Mouse (Mus musculus) kidney, adult 2 months (tissue): Measurements from ENCODE around the gene Nsrp1.

Source experiments
- CTCF ChIP-seq: fragments of 200-500 bp; conservative IDR thresholded peaks from 2 replicates; pipeline ENCODE4 v1.5.1; 2011; ENCODE audit warnings: low read depth, mild to moderate bottlenecking, control low read depth, low read length, moderate library complexity, mixed read lengths; ENCODE audit not compliant: insufficient read depth, insufficient read length
- POLR2A ChIP-seq: fragments of 200-500 bp; IDR thresholded peaks from one replicate; pipeline ENCODE4 v1.6.1; 2011; ENCODE audit warnings: low read depth, low read length, control low read depth

DNA sequence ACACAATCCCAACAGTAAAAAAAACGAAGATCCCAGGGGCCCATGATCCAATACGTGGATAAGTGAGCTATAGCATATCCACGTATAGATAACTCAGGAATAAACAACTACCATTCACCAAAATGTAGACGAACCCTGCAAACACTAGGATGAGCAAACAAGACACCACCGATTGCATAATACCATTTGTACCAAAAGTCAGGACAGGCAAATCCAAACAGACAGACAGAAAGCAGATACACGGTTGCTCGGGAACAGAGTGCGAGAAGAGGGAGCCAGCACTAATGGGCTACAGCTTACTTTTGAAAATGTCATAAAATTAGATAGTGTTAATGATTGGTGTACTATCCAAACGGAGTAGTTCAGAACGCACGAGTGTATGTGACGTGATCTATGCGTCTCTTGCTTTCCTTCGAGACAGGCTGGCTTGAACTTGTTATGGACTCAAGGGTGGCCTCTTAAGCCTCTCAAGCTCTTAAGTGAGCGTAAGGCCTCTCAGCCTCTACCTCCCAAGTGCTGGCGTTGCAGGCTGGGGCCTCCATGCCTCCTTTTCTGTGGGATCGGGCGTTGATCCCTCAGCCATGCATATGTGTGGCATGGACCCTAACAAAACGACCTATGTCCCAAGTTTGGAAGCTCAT, 20.2 kb upstream of the Nsrp1 start:
- TF ChIP-seq CTCF, result no peak
- TF ChIP-seq POLR2A, result no peak
